Mouse (Mus musculus): ENCODE results near the gene Foxs1.

GRCm38 (mm10) chr2:152905036-152905829 is 27.8 kb downstream of the Foxs1 start:
- TF ChIP-seq CTCF (IDR thresholded peaks at IDR 0.05; ENCODE audit: low read depth, low read length) (no peak), POLR2A (IDR thresholded peaks at IDR 0.05; ENCODE audit: extremely low read depth, insufficient read depth, low read length) (no peak)

Measured in liver, adult 2 months (tissue).